Mouse (Mus musculus): Measurements from ENCODE around the gene Tbcb.
A peak's percentile ranks its signal among the peaks of the same experiment; 100 is the strongest.
"Not testable (repeated sequence)": the region's sequence is repeated elsewhere in the genome, so short reads cannot be mapped to it uniquely, and the experiment has no call there.

The Tbcb gene

GRCm38 (mm10) chr7:30231669-30232454 lies at the start of gene Tbcb, which contains the start of gene Polr2i:
Gene Tbcb (minus strand): TSS chr7:30232272.
Gene Polr2i (plus strand): TSS chr7:30231948.
- DNase-seq = peak; percentile 99

GRCm38 (mm10) chr7:30281522-30281921 lies 49.5 kb upstream of the Tbcb start:
- DNase-seq = no peak

GRCm38 (mm10) chr7:30280670-30281138 lies 48.6 kb upstream of the Tbcb start:
- peak; percentile 81 for DNase-seq

- peak; percentile 88 for DNase-seq
These were observed 48.0 kb upstream of the Tbcb start, which contains the start of the genes Thap8 and Wdr62 for GRCm38 (mm10) chr7:30279951-30280669. Gene Thap8 (plus strand): TSS chr7:30280094. Gene Wdr62 (minus strand): TSS chr7:30280419.

GRCm38 (mm10) chr7:30279536-30279935 lies 47.5 kb upstream of the Tbcb start:
- no peak for DNase-seq

- no peak for DNase-seq
These were observed 46.8 kb upstream of the Tbcb start for GRCm38 (mm10) chr7:30278911-30279310.

- DNase-seq = no peak
These were observed 42.3 kb upstream of the Tbcb start for GRCm38 (mm10) chr7:30274383-30274782.

GRCm38 (mm10) chr7:30269641-30270040 lies 37.6 kb upstream of the Tbcb start:
- DNase-seq = no peak

- DNase-seq = no peak
These were observed 34.7 kb upstream of the Tbcb start for GRCm38 (mm10) chr7:30266780-30267179.

GRCm38 (mm10) chr7:30265935-30266334 lies 33.9 kb upstream of the Tbcb start:
- no peak for DNase-seq

GRCm38 (mm10) chr7:30265531-30265930 lies 33.5 kb upstream of the Tbcb start:
- no peak for DNase-seq

- no peak for DNase-seq
These were observed 33.0 kb upstream of the Tbcb start for GRCm38 (mm10) chr7:30265041-30265440.

GRCm38 (mm10) chr7:30251956-30252954 lies 20.2 kb upstream of the Tbcb start:
- no peak for DNase-seq

GRCm38 (mm10) chr7:30237374-30237773 lies 5.3 kb upstream of the Tbcb start:
- DNase-seq = not testable (repeated sequence)

GRCm38 (mm10) chr7:30235625-30236024 lies 3.6 kb upstream of the Tbcb start, which contains the start of gene Ovol3:
Gene Ovol3 (minus strand): TSS chr7:30235725.
- DNase-seq = no peak

- DNase-seq = no peak
These were observed 3.0 kb upstream of the Tbcb start for GRCm38 (mm10) chr7:30235091-30235490.

- DNase-seq = no peak
These were observed 2.3 kb upstream of the Tbcb start for GRCm38 (mm10) chr7:30234276-30234858.

- peak; percentile 54 for DNase-seq
These were observed 1.3 kb upstream of the Tbcb start for GRCm38 (mm10) chr7:30233387-30233786.

- DNase-seq = peak; percentile 69
These were observed 618 bp upstream of the Tbcb start for GRCm38 (mm10) chr7:30232631-30233148.

- DNase-seq = no peak
These were observed 774 bp downstream of the Tbcb start for GRCm38 (mm10) chr7:30231328-30231668.

- no peak for DNase-seq
These were observed 7.9 kb downstream of the Tbcb start for GRCm38 (mm10) chr7:30224206-30224605.

- DNase-seq = no peak
These were observed 9.9 kb downstream of the Tbcb start for GRCm38 (mm10) chr7:30222205-30222604.
